Mouse (Mus musculus): ENCODE results near the gene Grhl1. TPM values are rescaled to one million over a fixed set of nuclear protein-coding genes. Genes with fewer than 3 reads are reported as not detected.

Grhl1 gene
- polyA plus RNA-seq, 2 experiments = 0.20 to 0.45 TPM

GRCm38 (mm10) chr12:24612591-24612990 is 40.5 kb downstream of the Grhl1 start:
- no peak for DNase-seq (ENCODE audit: low read depth in 3 of 3, low spot score in 3 of 3)
- Histone ChIP-seq H3K27ac (no peak overlapping the region), H3K36me3 (replicated peaks; ENCODE audit: control insufficient read depth, insufficient read depth, low read depth) (no peaks in the 10 kb centered on the region), H3K9ac (replicated peaks) (no peak overlapping the region), H3K4me2 (ENCODE audit: low read depth) (no peak overlapping the region), H3K4me3 (ENCODE audit: insufficient read depth in 1 of 2, low read depth in 2 of 2, low read length in 2 of 2) (no peak overlapping the region), H3K9me3 (ENCODE audit: control insufficient read depth, low read length) (no peaks in the 10 kb centered on the region), H3K27me3 (ENCODE audit: control insufficient read depth, insufficient read depth, low read length) (no peaks in the 10 kb centered on the region), H3K4me1 (replicated peaks; ENCODE audit: control insufficient read depth in 2 of 2, insufficient read depth in 2 of 2, low read length in 1 of 2) (no peaks in the 10 kb centered on the region)
- 69% methylated on average over 6 of the region's 6 CpGs for WGBS (ENCODE audit: insufficient replicate concordance)
- ATAC-seq (ENCODE audit: insufficient read depth) = no peak
- TF ChIP-seq EP300 (IDR thresholded peaks at IDR 0.05; ENCODE audit: low read depth) = no peak
- TF ChIP-seq CTCF (IDR thresholded peaks at IDR 0.05; ENCODE audit: low read depth) = no peak

- Histone ChIP-seq H3K4me1 (replicated peaks; ENCODE audit: control insufficient read depth in 2 of 2, insufficient read depth in 2 of 2, low read length in 1 of 2) (no peaks in the 10 kb centered on the region), H3K27ac (no peak overlapping the region), H3K9ac (replicated peaks) (no peak overlapping the region), H3K27me3 (ENCODE audit: control insufficient read depth, insufficient read depth, low read length) (no peaks in the 10 kb centered on the region), H3K4me3 (ENCODE audit: insufficient read depth in 1 of 2, low read depth in 2 of 2, low read length in 2 of 2) (no peak overlapping the region), H3K4me2 (ENCODE audit: low read depth) (no peak overlapping the region), H3K36me3 (replicated peaks; ENCODE audit: control insufficient read depth, insufficient read depth, low read depth) (no peaks in the 10 kb centered on the region), H3K9me3 (ENCODE audit: control insufficient read depth, low read length) (no peaks in the 10 kb centered on the region)
- DNase-seq (ENCODE audit: low read depth in 3 of 3, low spot score in 3 of 3) (no peak), ATAC-seq (ENCODE audit: insufficient read depth) (no peak)
- WGBS (ENCODE audit: insufficient replicate concordance) = 73% methylated on average over 17 of the region's 17 CpGs
- no peak for TF ChIP-seq CTCF (IDR thresholded peaks at IDR 0.05; ENCODE audit: low read depth)
- TF ChIP-seq EP300 (IDR thresholded peaks at IDR 0.05; ENCODE audit: low read depth) = no peak
Measured at GRCm38 (mm10) chr12:24614452-24615075, 42.5 kb downstream of the Grhl1 start.

GRCm38 (mm10) chr12:24615140-24615539 is 43.1 kb downstream of the Grhl1 start:
- Histone ChIP-seq H3K27ac (no peak overlapping the region), H3K4me1 (replicated peaks; ENCODE audit: control insufficient read depth in 2 of 2, insufficient read depth in 2 of 2, low read length in 1 of 2) (no peaks in the 10 kb centered on the region), H3K36me3 (replicated peaks; ENCODE audit: control insufficient read depth, insufficient read depth, low read depth) (no peaks in the 10 kb centered on the region), H3K27me3 (ENCODE audit: control insufficient read depth, insufficient read depth, low read length) (no peaks in the 10 kb centered on the region; the same call in 1 of the 2 replicates), H3K4me3 (ENCODE audit: insufficient read depth in 1 of 2, low read depth in 2 of 2, low read length in 2 of 2) (no peak overlapping the region), H3K9me3 (ENCODE audit: control insufficient read depth, low read length) (no peaks in the 10 kb centered on the region), H3K9ac (replicated peaks) (no peak overlapping the region), H3K4me2 (ENCODE audit: low read depth) (no peak overlapping the region)
- TF ChIP-seq CTCF (IDR thresholded peaks at IDR 0.05; ENCODE audit: low read depth) (no peak), EP300 (IDR thresholded peaks at IDR 0.05; ENCODE audit: low read depth) (no peak)
- no peak for ATAC-seq (ENCODE audit: insufficient read depth)
- 53% methylated on average over 3 of the region's 3 CpGs for WGBS (ENCODE audit: insufficient replicate concordance)
- DNase-seq (ENCODE audit: low read depth in 3 of 3, low spot score in 3 of 3) = no peak

GRCm38 (mm10) chr12:24619436-24619835 is 47.4 kb downstream of the Grhl1 start:
- Histone ChIP-seq H3K4me3 (ENCODE audit: insufficient read depth in 1 of 2, low read depth in 2 of 2, low read length in 2 of 2) (no peak overlapping the region), H3K27ac (no peak overlapping the region), H3K27me3 (ENCODE audit: control insufficient read depth, insufficient read depth, low read length) (no peaks in the 10 kb centered on the region; the same call in none of the 2 replicates), H3K9ac (replicated peaks) (no peak overlapping the region), H3K36me3 (replicated peaks; ENCODE audit: control insufficient read depth, insufficient read depth, low read depth) (no peaks in the 10 kb centered on the region), H3K4me1 (replicated peaks; ENCODE audit: control insufficient read depth in 2 of 2, insufficient read depth in 2 of 2, low read length in 1 of 2) (no peaks in the 10 kb centered on the region), H3K9me3 (ENCODE audit: control insufficient read depth, low read length) (no peaks in the 10 kb centered on the region), H3K4me2 (ENCODE audit: low read depth) (no peak overlapping the region)
- 61% methylated on average over 4 of the region's 4 CpGs for WGBS (ENCODE audit: insufficient replicate concordance)
- TF ChIP-seq CTCF (IDR thresholded peaks at IDR 0.05; ENCODE audit: low read depth) (no peak), EP300 (IDR thresholded peaks at IDR 0.05; ENCODE audit: low read depth) (no peak)
- no peak for ATAC-seq (ENCODE audit: insufficient read depth)
- no peak for DNase-seq (ENCODE audit: low read depth in 3 of 3, low spot score in 3 of 3)

DNA sequence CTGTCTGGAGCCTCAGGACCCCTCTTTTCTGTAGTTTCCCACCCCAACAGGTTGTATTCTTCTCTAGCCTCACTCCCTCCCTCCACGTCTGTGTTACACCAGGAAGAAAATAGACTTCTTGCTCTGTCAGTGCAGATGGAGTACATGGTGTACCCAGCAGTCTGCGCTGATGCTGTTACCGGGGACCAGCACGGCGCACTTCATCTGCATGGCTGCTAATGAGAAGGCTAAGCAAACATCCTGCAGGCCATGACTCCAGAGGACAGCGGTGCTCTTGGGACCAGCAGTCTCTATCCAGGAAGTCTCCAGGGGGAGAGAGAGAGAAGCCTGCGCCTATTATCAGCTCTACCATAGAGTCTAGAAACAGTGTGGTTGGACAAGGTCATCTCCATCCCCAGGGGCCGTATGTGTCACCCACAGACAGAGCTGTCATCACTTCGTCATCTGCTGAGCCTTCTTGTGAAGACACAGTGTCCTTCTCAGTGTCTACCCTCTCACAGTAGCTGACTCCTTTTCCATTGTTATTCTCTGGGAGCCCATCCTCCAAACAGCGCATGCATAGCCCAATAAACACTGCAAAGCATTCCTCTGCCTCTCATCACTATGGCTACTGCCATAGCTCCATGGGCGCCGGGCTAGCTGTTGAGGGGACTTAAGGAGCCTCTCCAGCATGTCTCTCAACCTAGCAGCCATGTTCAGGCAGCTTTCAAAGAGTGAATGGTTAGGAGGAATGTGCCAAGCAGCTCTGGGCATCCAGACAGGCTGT is 51.6 kb downstream of the Grhl1 start:
- H3K27ac ChIP-seq = no peak overlapping the region
- H3K4me2 ChIP-seq (ENCODE audit: low read depth) = no peak overlapping the region
- no peaks in the 10 kb centered on the region for H3K4me1 ChIP-seq (replicated peaks; ENCODE audit: control insufficient read depth in 2 of 2, insufficient read depth in 2 of 2, low read length in 1 of 2)
- WGBS (ENCODE audit: insufficient replicate concordance) = 71% methylated on average over 12 of the region's 12 CpGs
- no peaks in the 10 kb centered on the region for H3K9me3 ChIP-seq (ENCODE audit: control insufficient read depth, low read length)
- H3K27me3 ChIP-seq (ENCODE audit: control insufficient read depth, insufficient read depth, low read length) = no peaks in the 10 kb centered on the region; the same call in none of the 2 replicates
- H3K4me3 ChIP-seq (ENCODE audit: insufficient read depth in 1 of 2, low read depth in 2 of 2, low read length in 2 of 2) = no peak overlapping the region
- ATAC-seq (ENCODE audit: insufficient read depth) (no peak), DNase-seq (ENCODE audit: low read depth in 3 of 3, low spot score in 3 of 3) (no peak)
- no peak overlapping the region for H3K9ac ChIP-seq (replicated peaks)
- H3K36me3 ChIP-seq (replicated peaks; ENCODE audit: control insufficient read depth, insufficient read depth, low read depth) = no peaks in the 10 kb centered on the region
- TF ChIP-seq EP300 (IDR thresholded peaks at IDR 0.05; ENCODE audit: low read depth) (no peak), CTCF (IDR thresholded peaks at IDR 0.05; ENCODE audit: low read depth) (no peak)

Data from liver, embryonic 14.5 days (tissue).